Mouse (Mus musculus) heart, postnatal 25 days (tissue): ENCODE data around the gene Sh3glb1. TPM values are rescaled to one million over a fixed set of nuclear protein-coding genes. Genes with fewer than 3 reads are reported as not detected.

Experiments used
- DNase-seq: peaks from one replicate; pipeline ENCODE4 v3.0.0; 2022; ENCODE audit warnings: low spot score
- intact Hi-C: fragments of 180-260 bp; cut with DNase I; formaldehyde crosslinking; loops from one replicate; pipeline ENCODE4 v1.15.1; 2025
- total RNA-seq, 2 experiments: library from RNA; stranded (reverse); gene quantifications; 2 replicates each; pipeline ENCODE4 v1.2.3; 2021

Gene Sh3glb1
- total RNA-seq, 2 experiments from 2014 or later = 330 to 353 TPM

GRCm38 (mm10) chr3:144717835-144718234 is 2.3 kb downstream of the Sh3glb1 start:
- no peak for DNase-seq
- intact Hi-C loops = loop anchor here (10.0 kb wide), 1 partner anchor 513 kb away; the partner anchor contains the start of gene Lmo4

GRCm38 (mm10) chr3:144717121-144717520 is 3.0 kb downstream of the Sh3glb1 start:
- intact Hi-C loops = loop anchor here (10.0 kb wide), 1 partner anchor 512 kb away; the partner anchor contains the start of gene Lmo4
- no peak for DNase-seq

GRCm38 (mm10) chr3:144715901-144716300 is 4.2 kb downstream of the Sh3glb1 start:
- no peak for DNase-seq
- intact Hi-C loops = loop anchor here (10.0 kb wide), 1 partner anchor 511 kb away; the partner anchor contains the start of gene Lmo4

DNA sequence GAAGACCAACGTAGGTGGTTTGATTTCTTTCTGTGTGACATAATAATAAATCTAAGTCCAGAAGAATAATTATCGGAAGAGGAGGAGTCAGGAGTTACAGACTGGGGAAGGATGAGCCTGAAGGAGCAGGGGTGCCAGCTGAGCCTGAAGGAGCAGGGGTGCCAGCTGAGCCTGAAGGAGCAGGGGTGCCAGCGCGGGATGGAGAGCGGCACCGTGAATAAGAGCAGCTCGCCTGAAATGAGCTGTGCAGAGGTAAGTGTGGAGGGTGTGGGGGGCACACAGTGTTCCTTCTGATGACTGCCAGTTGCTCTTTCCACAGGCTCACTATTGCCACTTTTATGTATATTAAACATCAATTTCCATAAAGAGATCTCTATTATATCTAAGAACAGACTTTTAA is 5.1 kb downstream of the Sh3glb1 start:
- intact Hi-C loops = loop anchor here (10.0 kb wide), 1 partner anchor 510 kb away; the partner anchor contains the start of gene Lmo4
- DNase-seq = no peak

GRCm38 (mm10) chr3:144714606-144715005 is 5.5 kb downstream of the Sh3glb1 start:
- no peak for DNase-seq
- intact Hi-C loops = loop anchor here (10.0 kb wide), 1 partner anchor 510 kb away; the partner anchor contains the start of gene Lmo4

DNA sequence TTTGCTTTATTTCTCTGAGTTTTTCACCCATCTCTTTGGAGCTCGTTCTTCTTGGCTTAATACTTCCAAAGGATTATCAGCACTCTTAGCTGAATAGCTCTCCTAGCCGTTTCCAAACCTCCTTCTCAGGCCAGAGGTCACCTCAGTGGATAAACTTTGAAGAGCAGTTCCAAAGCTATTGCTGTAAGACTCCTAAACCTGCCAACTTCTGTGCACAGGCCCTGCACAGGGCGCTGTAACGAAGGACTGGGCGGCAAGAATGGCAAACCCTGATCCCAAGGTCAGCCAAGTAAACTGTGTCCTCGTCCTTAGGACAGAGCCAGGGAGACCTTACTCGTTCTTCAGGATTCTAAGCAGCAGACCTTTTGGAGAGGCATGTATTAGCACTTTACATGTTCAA is 6.0 kb downstream of the Sh3glb1 start:
- peak; percentile 16 for DNase-seq
- intact Hi-C loops = loop anchor here (10.0 kb wide), 1 partner anchor 509 kb away; the partner anchor contains the start of gene Lmo4

DNA sequence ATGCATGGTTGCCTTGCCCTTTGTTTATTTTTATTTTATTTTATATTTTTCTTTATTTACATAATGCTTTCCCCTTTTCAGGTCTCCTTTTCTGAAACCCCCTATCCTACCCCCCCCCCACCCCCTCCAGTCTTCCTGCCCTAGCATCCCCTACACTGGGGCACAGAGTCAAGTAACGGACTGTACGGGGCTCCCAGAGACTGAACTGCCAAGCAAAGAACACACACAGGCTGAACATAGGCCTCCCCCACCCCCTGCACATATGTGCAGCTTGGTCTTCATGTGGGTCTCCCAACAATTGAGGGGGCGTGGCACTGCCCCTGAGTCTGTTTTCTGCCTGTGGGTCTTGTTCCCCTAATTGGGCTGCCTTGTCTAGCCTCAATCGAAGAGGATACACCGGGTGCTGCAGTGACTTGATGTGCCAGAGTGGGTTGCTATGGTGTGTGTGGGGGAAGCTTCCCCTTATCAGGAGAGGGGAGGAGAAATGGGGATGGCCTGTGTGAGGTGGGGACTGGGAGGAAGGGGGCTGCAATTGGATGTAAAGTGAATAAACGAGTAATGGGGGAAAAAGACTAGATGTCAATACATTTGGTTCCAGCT is 8.4 kb downstream of the Sh3glb1 start:
- no peak for DNase-seq
- intact Hi-C loops = loop anchor here (10.0 kb wide), 1 partner anchor 507 kb away; the partner anchor contains the start of gene Lmo4

DNA sequence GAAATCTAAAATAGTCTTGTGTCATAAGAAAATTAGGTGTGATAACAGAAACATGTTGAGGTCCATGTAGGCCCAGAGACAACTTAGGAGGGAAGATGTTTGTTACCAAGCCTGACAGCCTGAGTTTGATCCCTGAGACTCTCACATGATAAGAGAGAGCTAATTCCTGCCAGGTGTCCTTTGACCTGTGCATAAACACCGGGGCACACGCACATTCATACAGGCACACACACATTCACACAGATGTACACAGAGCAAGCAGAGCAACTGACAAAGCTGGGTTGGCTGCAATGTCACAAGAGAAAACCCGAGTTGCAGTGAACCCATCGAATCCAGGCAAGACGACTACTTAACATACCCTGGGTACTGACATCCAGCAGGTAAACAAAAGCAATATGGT is 11.5 kb downstream of the Sh3glb1 start:
- intact Hi-C loops = no loop called here
- no peak for DNase-seq

GRCm38 (mm10) chr3:144703959-144704358 is 16.2 kb downstream of the Sh3glb1 start:
- no peak for DNase-seq
- intact Hi-C loops = no loop called here

DNA sequence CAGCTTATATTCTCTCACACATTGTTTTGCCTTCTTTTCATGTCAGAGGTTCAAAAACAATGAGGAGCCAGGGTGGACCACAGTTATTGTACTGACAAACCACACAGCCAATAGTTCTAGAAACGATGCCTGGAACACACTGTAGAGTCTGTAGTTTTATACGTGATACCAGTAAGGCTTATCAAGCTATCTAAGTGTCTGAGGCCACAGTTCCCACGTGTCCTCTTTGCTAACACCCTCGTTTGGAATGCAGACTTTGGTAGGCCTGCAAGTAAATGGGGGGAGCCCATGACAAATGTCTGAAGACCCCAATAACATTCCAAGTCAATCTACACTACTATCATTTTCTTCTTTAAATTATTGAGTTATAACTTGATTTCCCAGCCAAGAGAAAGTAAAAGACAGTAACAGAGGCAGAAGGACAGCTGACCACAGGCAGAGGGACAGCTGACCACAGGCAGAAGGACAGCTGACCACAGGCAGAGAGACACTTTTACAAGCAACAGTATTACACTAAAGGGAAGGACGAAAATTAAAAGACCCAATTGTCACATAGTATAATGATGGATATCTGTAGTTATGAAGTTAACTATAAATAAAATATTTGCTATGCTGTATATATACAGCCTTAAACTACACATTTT is 21.2 kb downstream of the Sh3glb1 start:
- intact Hi-C loops = no loop called here
- DNase-seq = no peak

DNA sequence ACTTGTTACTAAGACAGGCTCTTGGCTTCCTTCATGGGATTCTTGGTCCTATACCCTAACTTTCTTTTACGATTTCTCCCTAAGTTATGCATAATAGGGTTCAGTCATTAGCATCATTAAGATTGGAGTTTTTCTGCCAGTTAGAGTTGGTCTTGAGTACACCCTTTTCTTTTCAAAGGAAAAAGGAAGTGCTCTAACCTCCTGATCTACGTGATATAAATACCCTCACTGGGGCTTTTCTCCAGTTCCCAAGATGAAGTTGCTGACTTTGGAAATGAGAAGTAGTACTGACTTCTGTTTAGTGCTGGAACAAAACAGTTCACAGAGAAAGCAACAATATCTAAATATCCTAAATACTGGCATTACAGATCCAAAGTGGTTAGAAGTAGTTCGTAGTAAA is 22.2 kb downstream of the Sh3glb1 start:
- DNase-seq = no peak
- intact Hi-C loops = no loop called here

DNA sequence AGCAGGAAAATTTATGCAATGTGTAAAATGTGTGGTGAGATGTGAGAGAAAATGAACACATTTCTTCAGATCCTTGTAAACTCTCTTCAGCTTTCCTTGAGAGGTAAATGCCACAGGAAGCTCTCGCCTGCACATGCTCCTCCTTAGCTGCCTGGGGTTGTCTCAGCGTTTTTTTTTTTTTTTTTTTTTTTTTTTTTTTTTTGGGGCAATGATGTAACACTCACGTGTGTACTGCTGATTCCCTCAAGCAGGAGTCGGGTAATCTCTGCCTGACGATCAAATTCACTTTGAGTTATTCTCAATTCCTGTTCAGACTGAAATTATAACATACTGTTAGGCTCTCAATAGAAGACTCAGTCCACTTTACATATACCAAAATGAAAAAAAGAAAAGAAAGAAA is 23.0 kb downstream of the Sh3glb1 start:
- DNase-seq = no peak
- intact Hi-C loops = no loop called here

- no peak for DNase-seq
- intact Hi-C loops = loop anchor here (5.0 kb wide), 2 partner anchors 128 to 243 kb away; no protein-coding TSS in a partner anchor
Measured at GRCm38 (mm10) chr3:144694941-144695340, 25.2 kb downstream of the Sh3glb1 start.

GRCm38 (mm10) chr3:144694040-144694439 is 26.1 kb downstream of the Sh3glb1 start:
- DNase-seq = no peak
- intact Hi-C loops = loop anchor here (5.0 kb wide), 2 partner anchors 127 to 242 kb away; no protein-coding TSS in a partner anchor

- intact Hi-C loops = loop anchor here (2.0 to 5.0 kb wide), 3 partner anchors 29 to 240 kb away; partner anchors contain the start of gene Sh3glb1
- no peak for DNase-seq
Measured at GRCm38 (mm10) chr3:144692052-144692451, 28.1 kb downstream of the Sh3glb1 start.

DNA sequence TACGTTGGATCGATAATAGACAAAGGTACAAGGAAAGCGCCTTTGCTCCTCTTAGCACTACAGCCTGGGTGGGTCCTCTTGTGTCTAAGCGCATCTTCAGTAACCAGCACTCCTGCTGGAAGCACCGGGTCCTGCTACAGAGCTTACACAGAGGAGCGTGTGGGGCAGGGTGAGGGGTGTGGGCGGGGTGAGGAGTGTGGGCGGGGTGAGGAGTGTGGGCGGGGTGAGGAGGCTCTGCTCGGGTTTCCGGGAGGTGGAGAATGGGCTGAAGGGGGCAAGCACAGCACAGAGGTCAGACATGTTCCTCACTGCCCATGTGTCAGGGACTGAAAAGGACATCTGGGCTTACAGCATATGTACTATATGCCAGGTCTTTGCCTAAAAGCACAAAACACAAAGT is 30.9 kb downstream of the Sh3glb1 start:
- intact Hi-C loops = no loop called here
- no peak for DNase-seq

GRCm38 (mm10) chr3:144688284-144688683 is 31.9 kb downstream of the Sh3glb1 start:
- no peak for DNase-seq
- intact Hi-C loops = no loop called here

DNA sequence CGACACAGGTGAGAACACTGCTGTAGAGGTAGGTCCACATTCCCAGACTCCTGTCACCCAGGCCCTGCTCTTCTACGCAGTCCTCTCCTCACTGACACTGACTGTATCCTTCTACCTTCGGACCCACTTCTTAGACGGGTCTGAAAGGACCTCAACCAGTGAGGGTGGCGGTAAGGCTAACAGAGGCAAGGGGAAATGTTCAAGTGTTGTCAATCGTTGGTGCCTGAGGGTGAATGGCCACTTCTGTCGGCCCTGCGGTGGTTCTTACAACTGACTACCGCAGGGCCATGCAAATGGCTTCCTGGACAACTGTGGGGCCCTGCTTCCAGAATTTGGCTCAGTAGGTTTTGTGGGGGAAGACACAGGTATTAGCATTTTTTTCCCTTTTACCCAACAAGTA is 32.5 kb downstream of the Sh3glb1 start:
- intact Hi-C loops = no loop called here

GRCm38 (mm10) chr3:144686146-144686545 is 34.0 kb downstream of the Sh3glb1 start:
- DNase-seq = no peak
- intact Hi-C loops = no loop called here

More for the DNA sequence above, 32.5 kb downstream of the Sh3glb1 start:
- no peak for DNase-seq

- no peak for DNase-seq
- intact Hi-C loops = no loop called here
Measured at GRCm38 (mm10) chr3:144683136-144683814, 36.9 kb downstream of the Sh3glb1 start.
